ENCODE assay signal across 8 mouse cellular contexts in the genomic region with DNA sequence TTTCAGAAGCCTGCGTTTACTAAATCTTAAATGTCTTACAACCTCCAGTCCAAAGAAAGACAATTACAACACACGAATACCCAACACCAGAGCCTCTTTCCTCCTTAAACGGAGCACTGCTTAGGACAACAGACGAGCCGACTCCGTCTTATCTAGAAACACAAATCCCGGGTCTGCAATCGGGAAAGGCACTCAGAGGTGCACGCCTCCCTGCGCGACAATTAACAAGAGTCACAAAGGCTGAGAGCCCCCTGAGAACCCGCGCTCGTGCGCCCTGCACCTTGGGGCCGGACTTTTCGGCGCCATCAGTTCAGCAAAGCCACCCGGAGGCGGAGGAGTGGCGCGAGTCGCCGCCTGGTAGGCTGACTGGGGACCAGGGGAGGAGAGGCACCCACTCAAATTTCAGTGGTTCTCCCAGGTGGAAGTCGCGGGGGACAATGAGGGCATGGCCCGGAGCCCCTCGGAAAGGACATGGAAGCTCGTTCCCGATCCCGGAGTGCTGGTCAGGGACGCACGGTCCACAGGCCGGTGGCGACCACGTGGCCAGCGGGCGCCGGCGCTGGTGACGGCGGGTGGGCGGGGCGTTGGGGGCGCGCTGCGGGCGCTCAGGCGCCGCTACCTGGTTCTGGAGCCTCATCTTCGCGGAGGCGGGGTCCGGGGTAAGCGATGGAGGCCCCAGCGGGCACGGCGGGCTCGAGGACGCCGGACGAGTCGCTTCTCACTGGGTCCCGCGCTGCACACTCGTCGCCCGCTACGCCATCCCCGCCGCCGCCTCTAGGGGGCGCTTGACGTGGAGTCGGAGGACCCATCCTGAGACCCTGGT. TPM values are rescaled to one million over a fixed set of nuclear protein-coding genes. Genes with fewer than 3 reads are reported as not detected.
DNase-seq lines count a peak whose midpoint lies in the region; ATAC-seq lines count a peak whose summit lies in the region.

Gene Elavl4, minus strand, starts transcription at position 732 of the 823 bp plus-strand sequence.

- DNase-seq in R1 (ENCODE audit: low read depth, low spot score) = peak; percentile 75
- peak; percentile 73 for DNase-seq in cerebellum, adult 9-10 months
- DNase-seq in frontal cortex, adult 2 months (ENCODE audit: extremely low spot score in 1 of 2, low spot score in 1 of 2) = peak; percentile 8 to 77
- peak; percentile 86 for DNase-seq in hindbrain, embryonic 14.5 days (ENCODE audit: low spot score)
- peak; percentile 81 to 89 for DNase-seq in layer of hippocampus, postnatal 25 days (ENCODE audit: extremely low spot score in 1 of 2, low spot score in 1 of 2)
- peak; percentile 18 for DNase-seq in lung, postnatal 14 days
- peak; percentile 72 to 81 for DNase-seq in right cerebral cortex, postnatal 10 days (ENCODE audit: low spot score in 2 of 2)
- DNase-seq in urinary bladder, postnatal 36 days (ENCODE audit: low spot score in 2 of 2) = peak; percentile 6 to 9

- WGBS in hindbrain, embryonic 14.5 days = under 1% methylated on average over 70 of the region's 75 CpGs

- peak within 1 kb of the TSS; percentile 87 for H3K27ac ChIP-seq in hindbrain, embryonic 14.5 days

- no peaks in the 10 kb centered on the region for H3K36me3 ChIP-seq in hindbrain, embryonic 14.5 days (replicated peaks; ENCODE audit: control insufficient read depth, insufficient read depth)

- peaks cover 7% of the 10 kb centered on the region; the same call in 1 of the 2 replicates for H3K4me1 ChIP-seq in hindbrain, embryonic 14.5 days (replicated peaks; ENCODE audit: control insufficient read depth, insufficient read depth, low read length)

- ATAC-seq in hindbrain, embryonic 14.5 days (ENCODE audit: low FRiP score) = peak; percentile 96

- peak within 1 kb of the TSS; percentile 58 for H3K4me2 ChIP-seq in hindbrain, embryonic 14.5 days (replicated peaks)

- H3K27me3 ChIP-seq in hindbrain, embryonic 14.5 days (ENCODE audit: control insufficient read depth, insufficient read depth, low read length) = no peaks in the 10 kb centered on the region

- H3K9ac ChIP-seq in hindbrain, embryonic 14.5 days = peak within 1 kb of the TSS; percentile 70

- peak within 1 kb of the TSS; percentile 49 for H3K4me3 ChIP-seq in hindbrain, embryonic 14.5 days (replicated peaks; ENCODE audit: low read length)

- no peaks in the 10 kb centered on the region for H3K9me3 ChIP-seq in hindbrain, embryonic 14.5 days (ENCODE audit: control insufficient read depth, low read length)

RNA-seq across cellular contexts. Expression of gene Elavl4, which starts in this region (rescaled TPM):
- polyA plus RNA-seq in frontal cortex, adult 2 months (2012; rRNA removed) = 29.2 and 39.3 TPM in 2 replicates
- polyA plus RNA-seq in hindbrain, embryonic 14.5 days (2014; fragmentation: Nextera tagmentation; extraction: Ambion mirVana) = 357 and 384 TPM in 2 replicates
- 10 to 100 TPM; 59.1 to 73.6 TPM for total RNA-seq in layer of hippocampus, postnatal 25 days (2021)

Comparison
In these comparisons a context has a peak if more than half of its experiments do, and no peak if none do; other contexts are left out.
1. Peak in every context shown above with its lines: DNase-seq, ATAC-seq, H3K4me3 ChIP-seq and H3K27ac ChIP-seq.
2. DNase-seq: peak in every context shown above with its lines; median percentile 86 in hindbrain, embryonic 14.5 days; 85 in layer of hippocampus, postnatal 25 days; 76 in right cerebral cortex, postnatal 10 days; 75 in R1; 73 in cerebellum, adult 9-10 months; 42 in frontal cortex, adult 2 months; 18 in lung, postnatal 14 days; 8 in urinary bladder, postnatal 36 days.